Mouse (Mus musculus) midbrain, embryonic 14.5 days (tissue): Measurements from ENCODE around the gene Spcs2. TPM values are rescaled to one million over a fixed set of nuclear protein-coding genes. Genes with fewer than 3 reads are reported as not detected.

Source experiments
- ATAC-seq: fragments of 200-750 bp; cut with Nextera tagmentation; 2 replicates; pipeline ENCODE4 v1.8.0; 2017; ENCODE audit warnings: moderate number of reproducible peaks, moderate library complexity; ENCODE audit not compliant: low FRiP score, low TSS enrichment
- DNase-seq: peaks from one replicate; pipeline ENCODE4 v3.0.0-alpha.2; 2015
- H3K27ac ChIP-seq: fragments of 300-500 bp; sonication (generic); replicated peaks from 2 replicates; pipeline ENCODE4 v1.5.1; 2014; ENCODE audit warnings: mild to moderate bottlenecking, low read depth, low read length, moderate library complexity
- H3K27me3 ChIP-seq: fragments of 300-500 bp; sonication (generic); 2 replicates; pipeline ENCODE4 v1.6.1; 2014; ENCODE audit warnings: low read length, control low read depth, mixed read lengths; ENCODE audit not compliant: control insufficient read depth, insufficient read depth
- H3K36me3 ChIP-seq: fragments of 300-500 bp; sonication (generic); 2 replicates; pipeline ENCODE4 v1.6.1; 2014; ENCODE audit warnings: low read length, control low read depth; ENCODE audit not compliant: control insufficient read depth, insufficient read depth
- H3K4me1 ChIP-seq: fragments of 300-500 bp; sonication (generic); 2 replicates; pipeline ENCODE4 v1.6.1; 2014; ENCODE audit warnings: mild to moderate bottlenecking, antibody characterized with exemption, low read length, control low read depth; ENCODE audit not compliant: control insufficient read depth, insufficient read depth
- H3K4me2 ChIP-seq: fragments of 300-500 bp; sonication (generic); 2 replicates; pipeline ENCODE4 v1.6.1; 2014; ENCODE audit warnings: mild to moderate bottlenecking, low read length, moderate library complexity
- H3K4me3 ChIP-seq: fragments of 300-500 bp; sonication (generic); replicated peaks from 2 replicates; pipeline ENCODE4 v1.5.1; 2014; ENCODE audit warnings: low read depth, low read length
- H3K9ac ChIP-seq: fragments of 300-500 bp; sonication (generic); replicated peaks from 2 replicates; pipeline ENCODE4 v1.6.1; 2014; ENCODE audit warnings: mild to moderate bottlenecking, low read length, moderate library complexity
- H3K9me3 ChIP-seq: fragments of 300-500 bp; sonication (generic); 2 replicates; pipeline ENCODE4 v1.6.1; 2016; ENCODE audit warnings: low read length, control low read depth, mixed read lengths; ENCODE audit not compliant: control insufficient read depth
- WGBS: fragments of 180-500 bp; shearing (Covaris S2); extraction: QIAGEN DNeasy Blood & Tissue Kit; methylation state at CpG from one replicate; pipeline ENCODE4 v1.1.7; 2014; 5-methylcytosine and 5-hydroxymethylcytosine counted together
- polyA plus RNA-seq: library from polyadenylated mRNA; unstranded; fragments of >200 nt; fragmentation: Nextera tagmentation; extraction: Ambion mirVana; gene quantifications from 2 replicates; pipeline ENCODE4 v1.2.1, GENCODE M21; 2014

Gene Spcs2
- polyA plus RNA-seq, 1 experiment from 2014 or later, result 286 TPM

DNA sequence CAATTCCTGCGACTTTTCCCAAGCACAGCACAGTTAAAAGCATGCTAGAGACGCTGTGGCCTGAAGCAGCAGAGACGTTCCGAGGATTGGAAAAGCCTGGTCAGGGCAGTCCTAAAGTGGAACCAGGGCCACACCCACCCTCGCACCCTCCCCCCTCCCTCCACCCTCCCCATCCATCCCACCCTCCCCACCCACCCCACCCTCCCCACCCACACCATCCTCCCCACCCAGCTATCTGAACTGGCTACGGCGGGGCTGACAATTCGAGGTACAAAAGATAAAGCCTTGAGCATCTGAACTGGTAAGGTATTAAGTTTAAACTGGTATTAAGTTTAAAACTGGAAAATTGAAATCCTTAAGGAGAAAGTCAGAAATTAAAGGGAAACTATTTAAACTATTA lies 59.7 kb downstream of the Spcs2 start:
- H3K9me3 ChIP-seq, result no peaks in the 10 kb centered on the region
- no peaks in the 10 kb centered on the region for H3K4me1 ChIP-seq
- no peaks in the 10 kb centered on the region for H3K36me3 ChIP-seq
- DNase-seq (no peak), ATAC-seq (no peak)
- H3K27me3 ChIP-seq, result no peaks in the 10 kb centered on the region
- no peak overlapping the region for H3K4me2 ChIP-seq
- H3K4me3 ChIP-seq, result no peak overlapping the region
- H3K9ac ChIP-seq, result no peak overlapping the region
- 72% methylated on average over 8 of the region's 8 CpGs for WGBS
- H3K27ac ChIP-seq, result no peak overlapping the region

DNA sequence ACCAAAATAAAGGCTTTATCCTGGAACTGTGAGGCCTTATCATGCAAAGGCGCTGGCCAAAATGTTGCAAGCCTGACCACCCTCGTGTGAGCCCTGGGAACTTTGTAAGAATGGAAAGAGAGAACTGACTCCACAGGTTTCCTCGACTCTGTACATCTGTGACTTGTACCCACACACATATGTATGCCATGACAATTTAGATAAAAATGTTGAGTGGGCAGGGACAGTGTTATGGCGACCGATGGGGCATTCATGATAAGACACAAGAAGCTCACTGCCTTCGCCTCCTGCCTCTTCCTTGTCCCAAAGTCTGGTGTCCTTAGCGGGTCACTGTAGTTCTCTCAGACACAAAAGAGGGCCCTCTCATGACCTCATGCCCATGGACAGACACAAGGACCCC lies 64.1 kb downstream of the Spcs2 start:
- 85% methylated on average over 7 of the region's 7 CpGs for WGBS

DNA sequence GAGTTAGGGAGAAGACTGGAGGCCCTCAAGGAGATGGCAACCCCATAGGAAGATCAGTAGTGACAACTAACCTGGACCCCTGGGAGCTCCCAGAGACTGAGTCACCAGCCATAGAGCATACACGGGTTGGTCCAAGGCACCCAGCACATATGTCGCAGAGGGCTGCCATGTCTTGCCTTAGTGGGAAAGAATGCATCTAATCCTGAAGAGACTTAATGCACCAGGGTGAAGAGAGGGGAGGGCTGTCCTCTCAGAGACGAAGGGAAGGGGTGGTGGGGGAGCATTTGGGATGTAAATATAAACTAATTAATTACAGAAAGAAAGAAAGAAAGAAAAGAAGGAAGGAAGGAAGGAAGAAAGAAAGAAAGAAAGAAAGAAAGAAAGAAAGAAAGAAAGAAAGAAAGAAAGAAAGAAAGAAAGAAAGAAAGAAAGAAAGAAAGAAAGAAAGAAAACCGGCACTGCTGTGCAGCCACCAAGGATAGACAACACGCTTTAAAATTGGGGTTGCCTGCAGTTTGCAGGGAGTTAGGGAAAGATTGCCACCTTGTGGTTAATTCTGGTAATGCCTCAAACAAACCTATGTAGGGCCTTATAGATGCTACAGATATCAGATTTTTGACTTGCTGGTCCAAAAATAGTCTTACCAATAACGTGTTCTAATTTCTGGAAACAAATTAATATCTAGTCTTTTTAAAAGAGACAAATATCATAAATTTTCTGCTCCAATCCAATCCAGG lies 65.2 kb downstream of the Spcs2 start:
- H3K36me3 ChIP-seq, result no peaks in the 10 kb centered on the region
- H3K9me3 ChIP-seq, result no peaks in the 10 kb centered on the region
- peaks cover 11% of the 10 kb centered on the region; the same call in 1 of the 2 replicates for H3K4me1 ChIP-seq
- 34% methylated on average over 6 of the region's 6 CpGs for WGBS
- no peak overlapping the region for H3K9ac ChIP-seq
- H3K27me3 ChIP-seq, result no peaks in the 10 kb centered on the region
- no peak overlapping the region for H3K27ac ChIP-seq
- ATAC-seq (no peak), DNase-seq (peak; percentile 95)
- no peak overlapping the region for H3K4me3 ChIP-seq
- H3K4me2 ChIP-seq, result no peak overlapping the region

More for the DNA sequence above, 64.1 kb downstream of the Spcs2 start:
- no peak overlapping the region for H3K4me3 ChIP-seq
- H3K9me3 ChIP-seq, result no peaks in the 10 kb centered on the region
- no peak for ATAC-seq
- no peaks in the 10 kb centered on the region for H3K36me3 ChIP-seq
- peaks cover 11% of the 10 kb centered on the region; the same call in 1 of the 2 replicates for H3K4me1 ChIP-seq
- DNase-seq, result no peak
- no peaks in the 10 kb centered on the region for H3K27me3 ChIP-seq
- H3K27ac ChIP-seq, result no peak overlapping the region
- no peak overlapping the region for H3K4me2 ChIP-seq
- H3K9ac ChIP-seq, result no peak overlapping the region

DNA sequence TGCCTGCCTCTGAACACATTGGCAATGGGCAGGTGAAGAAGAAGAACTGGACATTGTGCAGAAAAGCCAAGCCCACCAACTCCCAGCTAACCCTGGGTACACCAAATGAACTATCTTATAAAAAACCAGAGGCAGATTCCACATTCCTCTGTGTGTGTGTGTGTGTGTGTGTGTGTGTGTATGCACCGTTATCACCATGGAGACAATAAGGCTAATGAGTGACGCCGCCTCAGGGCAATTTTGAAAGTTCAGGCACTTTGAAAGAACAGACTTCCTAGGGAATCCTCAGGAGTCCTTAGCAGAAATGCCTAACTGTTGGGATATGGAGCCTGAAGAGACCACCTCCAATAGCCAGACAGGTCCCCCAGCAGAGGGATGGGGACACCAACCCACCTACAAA lies 66.0 kb downstream of the Spcs2 start:
- 73% methylated on average over 3 of the region's 3 CpGs for WGBS
- Histone ChIP-seq H3K4me3 (no peak overlapping the region), H3K4me1 (peaks cover 11% of the 10 kb centered on the region; the same call in 1 of the 2 replicates), H3K27ac (no peak overlapping the region), H3K9me3 (no peaks in the 10 kb centered on the region), H3K36me3 (no peaks in the 10 kb centered on the region), H3K4me2 (no peak overlapping the region), H3K9ac (no peak overlapping the region), H3K27me3 (no peaks in the 10 kb centered on the region)
- DNase-seq (peak; percentile 54), ATAC-seq (no peak)

DNA sequence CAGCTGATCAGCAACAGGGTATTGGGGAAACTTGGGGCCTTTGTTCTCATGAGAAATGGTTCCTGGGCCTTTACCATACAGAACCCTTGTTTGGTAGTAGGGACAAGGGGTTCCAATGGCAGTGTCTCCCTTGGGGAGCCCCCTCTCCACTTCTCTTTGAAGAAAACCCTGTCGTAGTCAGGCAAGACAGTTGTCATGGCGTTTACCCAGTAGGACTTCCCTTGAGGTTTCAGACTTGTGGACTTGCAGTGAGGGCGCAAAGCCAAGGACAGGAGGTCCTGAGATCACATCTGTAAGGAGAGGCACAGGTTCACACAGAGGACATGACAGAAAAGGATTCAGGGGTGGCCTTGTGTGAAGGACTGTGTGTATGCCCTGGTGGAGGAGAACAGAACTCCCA lies 66.8 kb downstream of the Spcs2 start:
- WGBS, result 75% methylated on average over 3 of the region's 3 CpGs
- 0 out of 2 replicates have a peak overlapping the region, but pooled peaks have one; percentile 50 for H3K27ac ChIP-seq

DNA sequence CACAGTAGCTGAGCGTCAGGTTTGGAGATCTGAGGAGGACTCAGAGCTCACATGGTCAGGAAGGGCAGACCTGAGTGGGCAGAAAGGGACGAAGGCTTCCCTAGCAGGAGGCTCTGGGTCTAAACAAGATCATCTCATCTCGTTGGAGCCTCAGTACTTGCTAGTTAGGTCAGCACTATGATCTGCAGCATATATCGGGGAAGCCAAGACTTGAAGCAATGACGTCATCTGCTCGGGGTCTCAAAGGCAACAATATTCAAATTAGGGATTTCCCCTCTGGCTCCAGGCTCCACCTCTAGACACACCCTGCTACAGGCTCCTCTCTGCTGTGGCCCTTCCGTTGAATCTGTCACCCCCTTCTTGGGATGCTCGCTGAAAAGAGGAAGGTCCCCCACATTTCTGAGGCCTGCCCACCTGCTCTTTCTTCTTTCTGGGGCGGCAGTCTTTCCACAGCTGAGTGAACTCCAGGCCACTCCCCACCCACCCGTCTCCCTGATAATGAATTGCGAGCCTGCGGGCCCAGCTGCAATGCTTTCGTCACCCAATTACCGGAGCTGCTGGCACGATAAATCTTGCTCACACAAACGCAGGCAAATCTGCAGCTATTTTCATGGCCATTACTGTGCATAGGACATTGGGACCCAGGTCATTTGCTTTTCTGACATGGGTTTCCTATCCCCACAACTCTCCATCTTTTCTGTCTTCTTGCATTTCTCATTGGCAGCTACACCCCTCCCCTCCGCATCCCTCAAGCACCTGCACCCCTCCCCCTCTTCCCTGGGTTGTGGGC lies 67.9 kb downstream of the Spcs2 start:
- peaks cover 11% of the 10 kb centered on the region; the same call in 1 of the 2 replicates for H3K4me1 ChIP-seq
- no peak overlapping the region for H3K9ac ChIP-seq
- 11% methylated on average over 17 of the region's 17 CpGs for WGBS
- DNase-seq, result peak; percentile 75
- H3K27ac ChIP-seq, result peak overlapping the region; percentile 16; the same call in 1 of the 2 replicates
- 0 out of 2 replicates have a peak overlapping the region, but pooled peaks have one; percentile 7 for H3K4me3 ChIP-seq
- no peaks in the 10 kb centered on the region for H3K9me3 ChIP-seq
- ATAC-seq, result peak; percentile 62; the same call in 1 of the 2 replicates
- H3K27me3 ChIP-seq, result no peaks in the 10 kb centered on the region
- H3K4me2 ChIP-seq, result peak overlapping the region; percentile 42
- no peaks in the 10 kb centered on the region for H3K36me3 ChIP-seq

More for the DNA sequence above, 66.8 kb downstream of the Spcs2 start:
- no peaks in the 10 kb centered on the region for H3K9me3 ChIP-seq
- no peak overlapping the region for H3K9ac ChIP-seq
- DNase-seq (no peak), ATAC-seq (no peak)
- no peak overlapping the region for H3K4me2 ChIP-seq
- H3K4me1 ChIP-seq, result peaks cover 11% of the 10 kb centered on the region; the same call in 1 of the 2 replicates
- H3K27me3 ChIP-seq, result no peaks in the 10 kb centered on the region
- H3K4me3 ChIP-seq, result no peak overlapping the region
- no peaks in the 10 kb centered on the region for H3K36me3 ChIP-seq

DNA sequence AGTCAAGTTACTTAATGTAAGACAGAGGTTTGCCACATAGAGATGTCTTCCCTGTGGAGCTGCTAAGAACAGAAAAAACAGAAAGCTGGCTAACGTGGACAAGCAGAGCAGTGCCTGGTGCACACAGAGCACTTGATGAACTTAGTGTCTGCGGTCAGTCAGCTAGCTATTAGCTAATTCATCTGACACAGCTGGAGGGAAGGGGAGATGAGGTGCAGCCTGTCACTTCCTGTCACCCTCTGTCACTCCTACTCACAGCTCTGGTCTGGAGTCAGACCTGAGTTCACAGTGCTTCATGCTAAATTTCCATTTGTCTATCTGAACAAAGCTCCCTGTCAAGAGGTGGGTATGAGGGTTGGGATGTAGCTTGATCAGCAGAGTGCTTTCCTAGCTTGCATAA lies 69.2 kb downstream of the Spcs2 start:
- Histone ChIP-seq H3K9ac (no peak overlapping the region), H3K27ac (no peak overlapping the region), H3K9me3 (no peaks in the 10 kb centered on the region), H3K27me3 (no peaks in the 10 kb centered on the region), H3K4me3 (no peak overlapping the region), H3K4me2 (no peak overlapping the region), H3K4me1 (peaks cover 11% of the 10 kb centered on the region; the same call in 1 of the 2 replicates), H3K36me3 (no peaks in the 10 kb centered on the region)
- DNase-seq, result no peak
- no peak for ATAC-seq
- 59% methylated on average over 2 of the region's 2 CpGs for WGBS

DNA sequence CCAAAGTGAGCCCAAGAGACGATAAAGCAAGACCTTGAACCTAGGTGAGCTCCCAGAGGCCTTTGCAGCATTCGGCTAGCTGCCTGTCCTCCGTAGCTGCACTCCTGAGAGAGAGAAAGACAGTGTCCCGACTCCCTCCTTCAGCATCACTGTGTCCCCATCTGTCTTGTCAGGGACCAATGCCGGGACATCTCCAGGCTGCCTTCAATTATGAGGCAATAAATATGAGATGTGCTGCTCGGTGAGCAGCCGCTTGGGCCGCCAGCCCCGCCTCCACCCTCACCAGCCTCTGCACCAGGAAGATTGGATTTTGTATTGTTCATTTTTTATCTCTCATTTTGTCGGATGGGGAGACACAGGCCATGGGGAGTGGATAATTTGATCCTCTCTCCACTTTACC lies 72.4 kb downstream of the Spcs2 start:
- peaks cover 7% of the 10 kb centered on the region; the same call in 1 of the 2 replicates for H3K4me1 ChIP-seq
- no peak overlapping the region for H3K9ac ChIP-seq
- DNase-seq (no peak), ATAC-seq (no peak)
- WGBS, result 74% methylated on average over 10 of the region's 10 CpGs
- H3K4me2 ChIP-seq, result no peak overlapping the region
- H3K27me3 ChIP-seq, result no peaks in the 10 kb centered on the region
- H3K36me3 ChIP-seq, result no peaks in the 10 kb centered on the region
- no peak overlapping the region for H3K4me3 ChIP-seq
- no peak overlapping the region for H3K27ac ChIP-seq
- H3K9me3 ChIP-seq, result no peaks in the 10 kb centered on the region
